Mouse (Mus musculus) erythroblast, embryonic 14.5 days (primary cell): Measurements from ENCODE around the gene Bst2.

ENCODE experiments used
- GATA1 ChIP-seq: IDR thresholded peaks from 2 replicates; pipeline ENCODE4 v1.6.1; 2012; ENCODE audit warnings: low read length, inconsistent platforms, mixed read lengths
- TAL1 ChIP-seq: IDR thresholded peaks from 3 replicates; pipeline ENCODE4 v1.6.1; 2012; ENCODE audit warnings: low read length, inconsistent platforms, mixed read lengths

- TF ChIP-seq GATA1, result no peak
- TF ChIP-seq TAL1, result no peak
These were observed 23.5 kb upstream of the Bst2 start for GRCm38 (mm10) chr8:71560765-71561164.
